Mouse (Mus musculus): ENCODE data around the gene Phlpp1.
A peak's percentile ranks its signal among the peaks of the same experiment; 100 is the strongest.

Phlpp1 gene

GRCm38 (mm10) chr1:106400900-106401634 lies 229.5 kb downstream of the Phlpp1 start:
- DNase-seq = no peak

GRCm38 (mm10) chr1:106403011-106403501 lies 231.5 kb downstream of the Phlpp1 start:
- DNase-seq = no peak

- DNase-seq = peak; percentile 40 to 58
These were observed 235.3 kb downstream of the Phlpp1 start for GRCm38 (mm10) chr1:106406852-106407251.

GRCm38 (mm10) chr1:106407963-106408440 lies 236.4 kb downstream of the Phlpp1 start:
- no peak for DNase-seq

- no peak for DNase-seq
These were observed 239.3 kb downstream of the Phlpp1 start for GRCm38 (mm10) chr1:106410858-106411257.

- peak; percentile 71 to 82 for DNase-seq
These were observed 253.8 kb downstream of the Phlpp1 start for GRCm38 (mm10) chr1:106425128-106425936.

- DNase-seq = peak; percentile 83 to 86
These were observed 256.6 kb downstream of the Phlpp1 start for GRCm38 (mm10) chr1:106428170-106428569.

- peak in 1 of 2 experiments; percentile 29 for DNase-seq
These were observed 257.0 kb downstream of the Phlpp1 start for GRCm38 (mm10) chr1:106428580-106428979.

- DNase-seq = no peak
These were observed 262.0 kb downstream of the Phlpp1 start for GRCm38 (mm10) chr1:106433580-106433979.
